Mouse (Mus musculus) lung, postnatal 36 days (tissue): ENCODE measurements around the gene Gm20509.
"Not testable (repeated sequence)": the region's sequence is repeated elsewhere in the genome, so short reads cannot be mapped to it uniquely, and the experiment has no call there.

Experiments
- DNase-seq: peaks from one replicate; pipeline ENCODE4 v3.0.0; 2022; ENCODE audit warnings: mixed read lengths

Gene Gm20509

DNA sequence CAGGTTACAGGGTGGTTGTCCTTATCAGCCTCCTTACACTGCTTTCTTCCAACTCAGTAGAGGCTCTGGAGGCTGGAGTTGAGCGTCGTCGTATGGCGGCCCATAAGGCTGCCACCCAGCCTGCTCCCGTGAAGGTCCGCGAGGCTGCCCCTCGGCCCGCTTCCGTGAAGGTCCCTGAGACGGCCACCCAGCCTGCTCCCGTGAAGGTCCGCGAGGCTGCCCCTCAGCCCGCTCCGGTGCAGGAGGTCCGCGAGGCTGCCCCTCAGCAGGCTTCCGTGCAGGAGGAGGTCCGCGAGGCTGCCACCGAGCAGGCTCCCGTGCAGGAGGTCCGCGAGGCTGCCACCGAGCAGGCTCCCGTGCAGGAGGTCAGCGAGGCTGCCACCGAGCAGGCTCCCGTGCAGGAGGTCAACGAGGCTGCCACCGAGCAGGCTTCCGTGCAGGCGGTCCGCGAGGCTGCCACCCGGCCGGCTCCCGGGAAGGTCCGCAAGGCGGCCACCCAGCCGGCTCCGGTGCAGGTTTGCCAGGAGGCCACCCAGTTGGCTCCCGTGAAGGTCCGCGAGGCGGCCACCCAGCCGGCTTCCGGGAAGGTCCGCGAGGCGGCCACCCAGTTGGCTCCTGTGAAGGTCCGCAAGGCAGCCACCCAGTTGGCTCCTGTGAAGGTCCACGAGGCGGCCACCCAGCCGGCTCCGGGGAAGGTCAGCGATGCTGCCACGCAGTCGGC, 1.0 kb downstream of the Gm20509 start:
- DNase-seq, result no peak

DNA sequence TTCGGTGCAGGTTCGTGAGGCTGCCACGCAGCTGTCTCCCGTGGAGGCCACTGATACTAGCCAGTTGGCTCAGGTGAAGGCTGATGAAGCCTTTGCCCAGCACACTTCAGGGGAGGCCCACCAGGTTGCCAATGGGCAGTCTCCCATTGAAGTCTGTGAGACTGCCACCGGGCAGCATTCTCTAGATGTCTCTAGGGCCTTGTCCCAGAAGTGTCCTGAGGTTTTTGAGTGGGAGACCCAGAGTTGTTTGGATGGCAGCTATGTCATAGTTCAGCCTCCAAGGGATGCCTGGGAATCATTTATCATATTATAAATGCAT, 1.6 kb downstream of the Gm20509 start:
- DNase-seq, result no peak

GRCm38 (mm10) chr9:73105141-73105540, 2.9 kb downstream of the Gm20509 start:
- no peak for DNase-seq

DNA sequence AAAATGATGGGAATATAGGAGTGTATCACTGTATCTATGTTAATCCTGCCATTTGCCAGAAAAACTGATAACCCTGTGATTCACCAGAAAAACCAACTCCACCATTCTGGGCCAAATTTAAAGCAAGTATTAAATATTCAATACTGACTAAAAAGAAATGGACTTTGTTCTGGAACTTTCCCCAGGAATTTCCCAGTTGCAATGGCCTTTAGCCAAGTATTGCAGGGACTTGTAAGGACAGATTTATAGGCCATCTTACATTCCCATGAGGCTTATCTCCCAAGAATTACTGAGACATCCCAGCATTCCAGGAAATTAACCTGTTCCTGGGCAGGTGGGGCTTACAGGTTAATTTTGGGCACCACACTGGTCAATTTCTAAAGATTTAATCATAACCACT, 3.5 kb downstream of the Gm20509 start:
- no peak for DNase-seq

GRCm38 (mm10) chr9:73112919-73113906, 10.9 kb downstream of the Gm20509 start, which contains the start of gene Rsl24d1:
Gene Rsl24d1, plus strand, starts transcription at chr9:73113426.
- DNase-seq, result peak; percentile 92

DNA sequence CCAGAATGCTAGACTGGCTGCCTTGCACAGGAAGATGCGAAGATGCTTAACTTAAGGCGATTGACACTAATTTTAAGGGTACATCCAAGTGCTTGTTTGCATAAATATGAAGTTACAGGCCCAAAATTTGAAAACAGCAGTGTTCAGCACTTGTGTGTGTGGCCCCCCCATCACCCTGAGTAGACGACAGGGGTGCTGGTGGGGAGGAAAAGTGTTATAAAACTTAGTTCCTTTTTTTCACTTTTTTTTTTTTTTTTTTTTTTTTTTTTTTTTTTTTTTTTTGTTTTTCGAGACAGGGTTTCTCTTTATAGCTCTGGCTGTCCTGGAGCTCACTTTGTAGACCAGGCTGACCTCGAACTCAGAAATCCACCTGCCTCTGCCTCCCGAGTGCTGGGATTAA, 14.4 kb downstream of the Gm20509 start:
- DNase-seq, result not testable (repeated sequence)

GRCm38 (mm10) chr9:73118012-73118411, 15.7 kb downstream of the Gm20509 start:
- DNase-seq, result no peak

GRCm38 (mm10) chr9:73121735-73122134, 19.5 kb downstream of the Gm20509 start:
- peak; percentile 32 for DNase-seq

- DNase-seq, result no peak
These were observed 22.8 kb downstream of the Gm20509 start for GRCm38 (mm10) chr9:73125043-73125570.

GRCm38 (mm10) chr9:73127457-73127856, 25.2 kb downstream of the Gm20509 start:
- DNase-seq, result no peak

GRCm38 (mm10) chr9:73129875-73130274, 27.6 kb downstream of the Gm20509 start:
- DNase-seq, result no peak

DNA sequence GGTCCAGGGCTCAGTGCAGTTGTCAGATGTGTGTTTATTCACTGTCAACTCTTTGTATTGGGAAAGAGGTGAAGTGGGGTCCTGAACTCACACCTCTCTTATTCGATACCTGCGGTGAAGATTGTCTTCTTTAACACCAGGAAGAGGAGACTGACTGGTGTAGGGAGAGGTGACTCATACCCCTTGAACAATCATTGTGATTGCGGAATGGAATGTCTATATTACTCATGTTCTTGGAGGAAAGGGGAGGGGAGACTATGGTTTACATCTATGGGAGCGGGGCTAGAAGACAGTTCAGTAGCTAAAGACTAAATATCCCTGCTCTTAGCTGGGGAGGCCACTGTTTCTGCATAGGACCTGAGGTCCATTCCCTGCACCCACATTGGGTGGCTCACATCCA, 28.3 kb downstream of the Gm20509 start:
- no peak for DNase-seq

DNA sequence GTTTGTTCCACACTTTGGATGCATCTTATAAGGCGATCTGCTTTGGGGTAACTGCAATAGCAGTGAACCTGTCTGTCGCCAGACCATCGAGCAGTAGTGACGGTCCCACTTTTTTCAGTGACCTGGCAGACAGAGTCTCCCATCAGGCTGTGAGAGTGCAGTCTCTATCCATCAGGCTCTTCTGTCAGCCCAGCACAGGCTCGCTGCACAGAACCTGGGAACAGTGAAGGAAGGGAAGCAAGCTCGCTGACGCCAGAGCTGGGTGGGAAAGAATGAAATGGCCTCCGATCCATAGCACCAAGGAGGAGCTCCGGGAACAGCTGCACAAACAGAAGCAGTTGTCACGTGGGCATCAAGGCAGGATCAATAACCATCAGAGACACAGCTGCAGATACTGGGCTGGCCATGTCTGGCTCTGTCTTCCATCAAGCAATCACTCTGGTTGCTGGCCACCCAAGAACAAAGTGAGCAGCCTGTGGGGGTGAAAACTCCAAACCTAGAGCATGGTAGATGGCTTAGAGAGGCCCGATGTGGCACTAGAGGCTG, 35.1 kb downstream of the Gm20509 start:
- DNase-seq, result no peak

DNA sequence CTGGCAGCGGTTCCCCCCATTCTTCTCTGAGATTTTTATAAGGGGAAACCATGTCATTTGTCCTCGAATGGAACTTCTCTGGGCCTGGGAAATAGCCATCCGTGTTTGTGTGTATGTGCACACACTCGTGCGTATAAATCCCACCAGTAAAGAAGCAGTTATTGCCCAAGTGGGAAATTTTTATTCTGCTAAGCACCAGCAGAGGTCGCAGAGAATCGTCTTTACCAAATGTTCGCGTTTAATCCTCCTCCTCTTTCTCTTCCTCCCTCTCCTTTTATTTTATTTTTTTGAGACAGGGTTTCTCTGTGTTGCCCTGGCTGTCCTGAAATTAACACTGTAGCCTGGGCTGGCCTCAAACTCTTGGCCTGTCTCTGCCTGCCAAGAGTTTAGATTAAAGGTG, 52.1 kb downstream of the Gm20509 start:
- DNase-seq, result no peak

- DNase-seq, result no peak
These were observed 55.7 kb downstream of the Gm20509 start for GRCm38 (mm10) chr9:73157968-73158367.

- DNase-seq, result no peak
These were observed 57.0 kb downstream of the Gm20509 start for GRCm38 (mm10) chr9:73159265-73159664.

- DNase-seq, result peak; percentile 79
These were observed 60.5 kb downstream of the Gm20509 start for GRCm38 (mm10) chr9:73162571-73163333.

GRCm38 (mm10) chr9:73165631-73166030, 63.4 kb downstream of the Gm20509 start:
- DNase-seq, result no peak
